Mouse (Mus musculus) MEL (cell line): ENCODE data around the gene 2210016F16Rik. TPM values are rescaled to one million over a fixed set of nuclear protein-coding genes. Genes with fewer than 3 reads are reported as not detected.

Experiments used
- DNase-seq: peaks from one replicate; pipeline ENCODE4 v3.0.0; 2011; ENCODE audit warnings: low read depth, low spot score
- H3K27ac ChIP-seq: 2 replicates; pipeline ENCODE4 v1.5.1; 2012; ENCODE audit warnings: low read depth, mild to moderate bottlenecking, control low read depth, low read length, moderate library complexity; ENCODE audit not compliant: control insufficient read depth
- H3K27me3 ChIP-seq, 2 experiments: fragments of 150-350 bp in 1 of 2; sonication (generic) in 1 of 2; 2 replicates each; pipeline ENCODE4 v1.6.1; 2012; ENCODE audit warnings: low read length in 2 of 2, mild to moderate bottlenecking in 2 of 2, improper control_type of control experiment in 1 of 2, moderate library complexity in 1 of 2; ENCODE audit not compliant: insufficient read depth in 2 of 2, control insufficient read depth in 1 of 2
- H3K36me3 ChIP-seq, 2 experiments: 2 replicates each; pipeline ENCODE4 v1.6.1; 2012 to 2014; ENCODE audit warnings: low read length in 2 of 2, improper control_type of control experiment in 1 of 2, inconsistent platforms in 1 of 2, mild to moderate bottlenecking in 1 of 2; ENCODE audit not compliant: insufficient read depth in 2 of 2, control insufficient read depth in 1 of 2
- H3K4me1 ChIP-seq, 2 experiments: fragments of 150-350 bp in 1 of 2; sonication (generic) in 1 of 2; 2 replicates each; pipeline ENCODE4 v1.6.1; 2012; ENCODE audit warnings: low read length in 2 of 2, improper control_type of control experiment in 1 of 2, mild to moderate bottlenecking in 1 of 2; ENCODE audit not compliant: insufficient read depth in 2 of 2, control insufficient read depth in 1 of 2
- H3K4me3 ChIP-seq, 2 experiments: fragments of 150-350 bp in 1 of 2; sonication (generic) in 1 of 2; 2 replicates each; pipeline ENCODE4 v1.5.1; 2012; ENCODE audit warnings: low read depth in 2 of 2, low read length in 2 of 2, mild to moderate bottlenecking in 2 of 2, moderate library complexity in 2 of 2, control low read depth in 1 of 2, improper control_type of control experiment in 1 of 2; ENCODE audit not compliant: control insufficient read depth in 1 of 2, insufficient read depth in 1 of 2
- H3K79me2 ChIP-seq: 2 replicates; pipeline ENCODE4 v1.6.1; 2012; ENCODE audit warnings: mild to moderate bottlenecking, low read length, moderate library complexity; ENCODE audit not compliant: control insufficient read depth, poor library complexity, insufficient read depth
- H3K9ac ChIP-seq: 2 replicates; pipeline ENCODE4 v1.6.1; 2012; ENCODE audit warnings: low read depth, mild to moderate bottlenecking, control low read depth, low read length, moderate library complexity; ENCODE audit not compliant: control insufficient read depth, poor library complexity, severe bottlenecking
- H3K9me3 ChIP-seq: fragments of 150-350 bp; sonication (generic); replicated peaks from 2 replicates; pipeline ENCODE4 v1.6.1; 2012; ENCODE audit warnings: mild to moderate bottlenecking, low read length, improper control_type of control experiment, moderate library complexity; ENCODE audit not compliant: insufficient read depth
- BHLHE40 ChIP-seq: IDR thresholded peaks from 2 replicates; pipeline ENCODE4 v1.6.1; 2012; ENCODE audit warnings: low read depth, mild to moderate bottlenecking, inconsistent platforms, low read length, improper control_type of control experiment, borderline replicate concordance
- CHD1 ChIP-seq: IDR thresholded peaks from 2 replicates; pipeline ENCODE4 v1.6.1; 2012; ENCODE audit warnings: low read depth, mild to moderate bottlenecking, inconsistent platforms, low read length, improper control_type of control experiment
- CTCF ChIP-seq, 3 experiments: IDR thresholded peaks in 2 of 3; conservative IDR thresholded peaks in 1 of 3; 2 replicates each; pipeline ENCODE4 v1.5.1; 2011 to 2012; ENCODE audit warnings: low read length in 3 of 3, low read depth in 2 of 3, mild to moderate bottlenecking in 2 of 3, improper control_type of control experiment in 1 of 3, inconsistent platforms in 1 of 3, mixed read lengths in 1 of 3, moderate library complexity in 1 of 3; ENCODE audit not compliant: control insufficient read depth in 1 of 3, insufficient read depth in 1 of 3, poor library complexity in 1 of 3, severe bottlenecking in 1 of 3
- ELF1 ChIP-seq: IDR thresholded peaks from 2 replicates; pipeline ENCODE4 v1.6.1; 2014; ENCODE audit warnings: low read depth, mild to moderate bottlenecking, inconsistent platforms, low read length, improper control_type of control experiment, moderate library complexity
- EP300 ChIP-seq, 2 experiments: IDR thresholded peaks; 2 replicates each; pipeline ENCODE4 v1.6.1; 2011; ENCODE audit warnings: improper control_type of control experiment in 2 of 2, low read length in 2 of 2, low read depth in 1 of 2, mild to moderate bottlenecking in 1 of 2
- ETS1 ChIP-seq: IDR thresholded peaks from 2 replicates; pipeline ENCODE4 v1.6.1; 2012; ENCODE audit warnings: low read depth, mild to moderate bottlenecking, inconsistent platforms, low read length, improper control_type of control experiment, moderate library complexity
- GABPA ChIP-seq: IDR thresholded peaks from 2 replicates; pipeline ENCODE4 v1.6.1; 2012; ENCODE audit warnings: low read depth, mild to moderate bottlenecking, inconsistent platforms, low read length, improper control_type of control experiment, moderate library complexity
- HCFC1 ChIP-seq: IDR thresholded peaks from 2 replicates; pipeline ENCODE4 v1.6.1; 2012; ENCODE audit warnings: low read depth, mild to moderate bottlenecking, inconsistent platforms, low read length, improper control_type of control experiment, moderate library complexity
- JUND ChIP-seq: IDR thresholded peaks from 2 replicates; pipeline ENCODE4 v1.6.1; 2011; ENCODE audit warnings: low read depth, mild to moderate bottlenecking, improper control_type of control experiment, low read length
- KAT2A ChIP-seq: conservative IDR thresholded peaks from 2 replicates; pipeline ENCODE4 v1.6.1; 2012; ENCODE audit warnings: low read depth, low read length, improper control_type of control experiment, inconsistent platforms
- MAFK ChIP-seq: IDR thresholded peaks from 2 replicates; pipeline ENCODE4 v1.6.1; 2011; ENCODE audit warnings: low read depth, mild to moderate bottlenecking, low read length, improper control_type of control experiment, borderline replicate concordance
- MAX ChIP-seq: IDR thresholded peaks from 2 replicates; pipeline ENCODE4 v1.6.1; 2011; ENCODE audit warnings: low read length, improper control_type of control experiment
- MAZ ChIP-seq: IDR thresholded peaks from 2 replicates; pipeline ENCODE4 v1.6.1; 2012; ENCODE audit warnings: low read depth, mild to moderate bottlenecking, inconsistent platforms, low read length, improper control_type of control experiment
- MEF2A ChIP-seq: IDR thresholded peaks from 2 replicates; pipeline ENCODE4 v1.6.1; 2014; ENCODE audit warnings: low read depth, mild to moderate bottlenecking, inconsistent platforms, low read length, improper control_type of control experiment; ENCODE audit not compliant: poor library complexity, insufficient replicate concordance, severe bottlenecking; ENCODE audit errors: extremely low read depth
- MXI1 ChIP-seq: IDR thresholded peaks from 2 replicates; pipeline ENCODE4 v1.6.1; 2011; ENCODE audit warnings: mild to moderate bottlenecking, low read depth, low read length, improper control_type of control experiment
- MYB ChIP-seq: IDR thresholded peaks from 2 replicates; pipeline ENCODE4 v1.6.1; 2011; ENCODE audit warnings: mild to moderate bottlenecking, low read depth, low read length, improper control_type of control experiment
- MYC ChIP-seq: IDR thresholded peaks from 2 replicates; pipeline ENCODE4 v1.6.1; 2011; ENCODE audit warnings: low read depth, mild to moderate bottlenecking, low read length, improper control_type of control experiment, moderate library complexity
- NELFE ChIP-seq: IDR thresholded peaks from 2 replicates; pipeline ENCODE4 v1.6.1; 2011; ENCODE audit warnings: low read depth, low read length, improper control_type of control experiment
- NRF1 ChIP-seq: IDR thresholded peaks from 2 replicates; pipeline ENCODE4 v1.6.1; 2014; ENCODE audit warnings: low read depth, mild to moderate bottlenecking, inconsistent platforms, low read length, improper control_type of control experiment, moderate library complexity; ENCODE audit not compliant: poor library complexity, insufficient read depth, severe bottlenecking
- POLR2A ChIP-seq, 2 experiments: IDR thresholded peaks; 2 replicates each; pipeline ENCODE4 v1.6.1; 2011 to 2012; ENCODE audit warnings: low read length in 2 of 2, mild to moderate bottlenecking in 2 of 2, control low read depth in 1 of 2, improper control_type of control experiment in 1 of 2, low read depth in 1 of 2, moderate library complexity in 1 of 2; ENCODE audit not compliant: control insufficient read depth in 1 of 2, insufficient read depth in 1 of 2, poor library complexity in 1 of 2
- POLR2AphosphoS2 ChIP-seq: IDR thresholded peaks from 2 replicates; pipeline ENCODE4 v1.6.1; 2011; ENCODE audit warnings: low read length, improper control_type of control experiment
- POLR2AphosphoS5 ChIP-seq: IDR thresholded peaks from 2 replicates; pipeline ENCODE4 v1.6.1; 2012; ENCODE audit warnings: low read depth, borderline replicate concordance, mild to moderate bottlenecking, inconsistent platforms, low read length, moderate library complexity, mixed read lengths
- RAD21 ChIP-seq: IDR thresholded peaks from 2 replicates; pipeline ENCODE4 v1.6.1; 2011; ENCODE audit warnings: mild to moderate bottlenecking, low read depth, low read length, improper control_type of control experiment
- RCOR1 ChIP-seq: IDR thresholded peaks from 2 replicates; pipeline ENCODE4 v1.6.1; 2012; ENCODE audit warnings: low read depth, mild to moderate bottlenecking, inconsistent platforms, low read length, improper control_type of control experiment
- SIN3A ChIP-seq: IDR thresholded peaks from 2 replicates; pipeline ENCODE4 v1.6.1; 2012; ENCODE audit warnings: low read length, improper control_type of control experiment, inconsistent platforms
- SMC3 ChIP-seq: IDR thresholded peaks from 2 replicates; pipeline ENCODE4 v1.6.1; 2011; ENCODE audit warnings: low read depth, low read length, improper control_type of control experiment
- TBP ChIP-seq: IDR thresholded peaks from 2 replicates; pipeline ENCODE4 v1.8.0; 2011; ENCODE audit warnings: low read depth, low read length, improper control_type of control experiment
- TCF12 ChIP-seq: IDR thresholded peaks from 2 replicates; pipeline ENCODE4 v1.6.1; 2014; ENCODE audit warnings: low read depth, mild to moderate bottlenecking, inconsistent platforms, low read length, improper control_type of control experiment, moderate library complexity
- UBTF ChIP-seq: IDR thresholded peaks from 2 replicates; pipeline ENCODE4 v1.6.1; 2012; ENCODE audit warnings: low read depth, mild to moderate bottlenecking, inconsistent platforms, low read length, improper control_type of control experiment, moderate library complexity, borderline replicate concordance; ENCODE audit not compliant: insufficient read depth
- USF1 ChIP-seq: IDR thresholded peaks from 2 replicates; pipeline ENCODE4 v1.6.1; 2014; ENCODE audit warnings: low read depth, mild to moderate bottlenecking, inconsistent platforms, low read length, improper control_type of control experiment, moderate library complexity
- USF2 ChIP-seq, 2 experiments: IDR thresholded peaks; 2 replicates each; pipeline ENCODE4 v1.6.1; 2011 to 2012; ENCODE audit warnings: improper control_type of control experiment in 2 of 2, low read length in 2 of 2, borderline replicate concordance in 1 of 2, inconsistent platforms in 1 of 2, low read depth in 1 of 2, mild to moderate bottlenecking in 1 of 2; ENCODE audit not compliant: insufficient read depth in 1 of 2
- ZC3H11A ChIP-seq: IDR thresholded peaks from 2 replicates; pipeline ENCODE4 v1.6.1; 2012; ENCODE audit warnings: low read depth, mild to moderate bottlenecking, inconsistent platforms, low read length, improper control_type of control experiment
- ZNF384 ChIP-seq: IDR thresholded peaks from 2 replicates; pipeline ENCODE4 v1.6.1; 2012; ENCODE audit warnings: low read depth, mild to moderate bottlenecking, inconsistent platforms, low read length, improper control_type of control experiment
- polyA plus RNA-seq, 2 experiments: library from polyadenylated mRNA; stranded (reverse) in 1 of 2; unstranded in 1 of 2; fragments of >175 nt in 1 of 2; fragments of >200 nt in 1 of 2; gene quantifications; 2 replicates each; pipeline versions ENCODE4 v1.2.1 to v1.2.4; 2012; ENCODE audit warnings: low replicate concordance in 2 of 2, low read depth in 1 of 2; ENCODE audit not compliant: insufficient read length in 2 of 2, insufficient read depth in 1 of 2, missing spikeins in 1 of 2
- total RNA-seq: library from RNA; depleted of rRNA; stranded (reverse); fragments of 300-350 nt; gene quantifications from 2 replicates; pipeline ENCODE4 v1.2.3, GENCODE M21; 2012

2210016F16Rik gene
- total and polyA plus RNA-seq, 3 experiments, result 0.08 to 0.22 TPM; not detected in 1

GRCm38 (mm10) chr13:58402744-58403110 is 17.7 kb upstream of the 2210016F16Rik start (continued):
- no peak for TF ChIP-seq USF2 (IDR thresholded peaks at IDR 0.05; ENCODE audit: borderline replicate concordance in 1 of 2, insufficient read depth in 1 of 2, low read depth in 1 of 2, low read length in 2 of 2)
- 0 out of 2 replicates have a peak, but pooled peaks have one; percentile 35 for TF ChIP-seq MYB
- TF ChIP-seq MEF2A, result no peak

DNA sequence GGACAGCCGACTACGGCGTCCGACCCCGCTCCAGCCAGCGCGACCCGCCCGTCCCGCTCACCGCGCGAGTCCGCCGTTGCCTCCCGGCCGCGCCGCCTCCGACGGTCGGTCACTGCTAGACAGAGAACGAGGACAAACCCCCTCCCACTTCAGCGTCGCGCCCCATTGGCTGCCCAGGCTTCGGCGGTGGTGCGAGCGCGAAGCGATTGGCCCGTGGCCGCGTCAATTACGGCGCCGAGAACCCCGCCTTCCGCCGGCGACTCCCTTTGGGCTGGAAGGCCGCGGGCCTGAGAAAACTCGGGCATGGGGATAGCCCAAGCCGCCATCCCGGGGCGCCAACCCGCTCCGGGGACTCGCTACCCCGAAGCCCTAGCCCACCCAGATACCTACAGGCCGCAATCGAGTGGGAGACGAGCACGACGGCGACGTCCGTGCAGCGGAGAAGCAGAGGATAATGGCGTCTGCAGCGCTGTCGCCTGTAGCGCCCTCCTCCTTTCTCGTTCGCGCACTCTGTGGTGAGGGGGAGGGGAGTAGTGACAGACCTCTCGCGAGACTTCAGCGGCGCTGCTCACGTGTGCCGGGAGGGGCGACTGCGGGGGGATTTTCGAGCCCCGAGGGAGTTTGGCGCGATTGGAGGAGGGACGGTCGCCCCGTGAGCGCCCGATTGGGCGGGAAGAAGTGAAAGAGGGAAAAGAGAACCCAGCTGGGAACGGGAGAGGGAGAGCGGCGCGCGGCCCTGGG is 17.1 kb upstream of the 2210016F16Rik start, which contains the start of gene Rmi1:
Gene Rmi1 (plus strand): TSS at position 246 of the 741 bp plus-strand sequence.
- Histone ChIP-seq H3K36me3 (peaks cover 31 to 41% of the 10 kb centered on the region in 2 experiments), H3K9ac (peak within 1 kb of the TSS; percentile 100), H3K27ac (peak within 1 kb of the TSS; percentile 96), H3K9me3 (no peaks in the 10 kb centered on the region), H3K4me3 (peak within 1 kb of the TSS; percentile 89 to 92), H3K4me1 (peaks cover 6 to 17% of the 10 kb centered on the region in 2 experiments), H3K27me3 (no peaks in the 10 kb centered on the region), H3K79me2 (peaks cover 60% of the 10 kb centered on the region)
- DNase-seq, result peak; percentile 98
- TF ChIP-seq SMC3 (no peak), ETS1 (0 out of 2 replicates have a peak, but pooled peaks have one; percentile 27), KAT2A (no peak; the same call in 1 of the 2 replicates), BHLHE40 (peak; percentile 99), MAX (peak; percentile 89), MXI1 (peak; percentile 81), UBTF (no peak), MAFK (no peak), POLR2AphosphoS2 (peak; percentile 96), ZNF384 (no peak), POLR2A (IDR thresholded peaks at IDR 0.05; ENCODE audit: control insufficient read depth in 1 of 2, insufficient read depth in 1 of 2, low read depth in 1 of 2, low read length in 2 of 2, poor library complexity in 1 of 2) (peak; percentile 94 to 96), MYC (0 out of 2 replicates have a peak, but pooled peaks have one; percentile 42), MAZ (peak; percentile 92), USF1 (peak; percentile 94), GABPA (no peak), RCOR1 (no peak), SIN3A (peak; percentile 76), NRF1 (no peak), NELFE (peak; percentile 94), ELF1 (no peak), TBP (peak; percentile 87), RAD21 (no peak), EP300 (IDR thresholded peaks at IDR 0.05; ENCODE audit: low read depth in 1 of 2, low read length in 2 of 2) (no peak; a peak in 2 of 4 replicates), POLR2AphosphoS5 (0 out of 2 replicates have a peak, but pooled peaks have one; percentile 31), JUND (no peak), MYB (no peak), CHD1 (no peak), ZC3H11A (no peak), TCF12 (peak; percentile 37), CTCF (IDR thresholded peaks at IDR 0.05 in 2 of 3, conservative IDR thresholded peaks at IDR 0.05 in 1 of 3; ENCODE audit: control insufficient read depth in 1 of 3, insufficient read depth in 1 of 3, low read depth in 2 of 3, low read length in 3 of 3, poor library complexity in 1 of 3, severe bottlenecking in 1 of 3) (no peak), HCFC1 (peak; percentile 86)
